Mouse (Mus musculus): ENCODE data around the gene Gm49383.

DNA sequence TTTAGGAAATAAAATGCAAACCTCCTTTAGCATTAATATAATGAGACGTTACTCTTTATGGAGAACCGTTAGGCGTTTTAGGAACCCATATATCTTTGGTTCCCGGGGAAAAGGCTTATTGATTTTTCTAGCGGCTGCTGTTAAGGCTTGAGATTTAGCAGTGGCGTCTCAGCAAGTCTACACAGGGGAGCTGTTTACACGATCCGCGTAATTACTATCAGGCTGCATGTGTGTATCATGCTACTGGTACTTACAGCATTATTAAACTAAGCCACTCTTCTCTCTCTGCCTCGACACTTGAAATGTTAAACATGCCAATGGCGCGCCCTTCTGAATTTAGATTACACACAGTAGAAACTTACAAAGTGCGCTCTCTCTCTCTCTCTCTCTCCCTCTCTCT lies 46.9 kb downstream of the Gm49383 start:
- TF ChIP-seq CTCF (IDR thresholded peaks at IDR 0.05; ENCODE audit: low read depth), result no peak
- no peak for TF ChIP-seq EP300 (IDR thresholded peaks at IDR 0.05; ENCODE audit: low read depth)

All from liver, embryonic 14.5 days (tissue).